Mouse (Mus musculus) brain, embryonic 14.5 days (tissue): ENCODE measurements around the gene Tfdp2. TPM values are rescaled to one million over a fixed set of nuclear protein-coding genes. Genes with fewer than 3 reads are reported as not detected.

Experiments used
- DNase-seq: peaks from one replicate; pipeline ENCODE4 v3.0.0-alpha.2; 2011; ENCODE audit warnings: low read depth
- CTCF ChIP-seq: fragments of 200-500 bp; IDR thresholded peaks from 2 replicates; pipeline ENCODE4 v1.5.1; 2012; ENCODE audit warnings: inconsistent platforms, mild to moderate bottlenecking, moderate library complexity, borderline replicate concordance; ENCODE audit not compliant: insufficient read depth, insufficient read length; ENCODE audit errors: extremely low read depth
- POLR2A ChIP-seq: fragments of 200-500 bp; IDR thresholded peaks from 2 replicates; pipeline ENCODE4 v1.6.1; 2012; ENCODE audit warnings: mild to moderate bottlenecking, inconsistent platforms, borderline replicate concordance; ENCODE audit not compliant: poor library complexity, insufficient read depth, insufficient read length, severe bottlenecking; ENCODE audit errors: extremely low read depth
- polyA plus RNA-seq: library from polyadenylated mRNA; depleted of rRNA; stranded (reverse); fragments of >200 nt; gene quantifications from 2 replicates; pipeline ENCODE4 v1.2.3, GENCODE M21; 2012; rRNA removed

Tfdp2 gene
- polyA plus RNA-seq, 1 experiment: 18.3 TPM

DNA sequence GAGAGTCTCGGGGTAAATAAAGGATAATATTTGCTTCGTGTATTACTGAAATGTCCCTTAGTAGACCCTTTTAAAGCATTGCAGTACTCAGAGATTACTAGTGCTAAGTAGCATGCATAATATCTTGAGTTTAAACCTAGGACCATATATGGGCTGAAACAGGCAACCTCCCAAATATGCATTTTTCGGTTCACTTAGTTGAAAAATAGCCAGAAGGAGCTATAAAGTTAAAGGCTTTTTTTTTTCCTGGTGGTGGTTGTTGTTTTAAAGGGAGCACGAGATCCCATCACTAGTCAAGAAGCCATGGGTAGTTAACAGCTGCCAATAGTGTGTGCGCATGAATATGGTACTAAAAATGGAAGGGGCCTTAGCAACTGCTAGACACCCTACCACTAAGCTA is 175.0 kb downstream of the Tfdp2 start:
- no peak for DNase-seq
- TF ChIP-seq POLR2A (no peak), CTCF (no peak)

Other genes starting within 250 kb of the Tfdp2 start
- 15.8 and 19.8 TPM in 2 replicates for gene Xrn1, start 241.5 kb upstream of the Tfdp2 start, polyA plus RNA-seq
- gene Gk5, start 76.9 kb upstream of the Tfdp2 start, polyA plus RNA-seq: 3.2 and 3.4 TPM in 2 replicates
- gene Atp1b3, start 168.2 kb downstream of the Tfdp2 start, polyA plus RNA-seq: 68.3 and 96.6 TPM in 2 replicates